ENCODE assay signal across 12 mouse cellular contexts in genomic region chr17:83365614-83366355, GRCm38 (mm10). TPM values are rescaled to one million over a fixed set of nuclear protein-coding genes. Genes with fewer than 3 reads are reported as not detected.
DNase-seq lines count a peak whose midpoint lies in the region; ATAC-seq and TF ChIP-seq lines count a peak whose summit lies in the region.
"Had no signal": no experiment of that assay in that cellular context is flagged by ENCODE, and none has a peak within 500 bp of the region (broad histone marks: within the 10 kb centered on the region; RNA-seq: fewer than 3 reads in every experiment).

No protein-coding gene starts in this region.

- peak; percentile 32; the same call in 1 of the 2 replicates for TF ChIP-seq EP300 in lung, postnatal 0 days (IDR thresholded peaks at IDR 0.05)

- H3K4me3 ChIP-seq in heart, embryonic 16.5 days (ENCODE audit: low read length) = no peak overlapping the region
- H3K4me3 ChIP-seq in lung, postnatal 0 days (ENCODE audit: low read depth, low read length) = no peak overlapping the region
- H3K4me3 ChIP-seq in intestine, embryonic 14.5 days (ENCODE audit: low read depth, low read length) = no peak overlapping the region
- no peak overlapping the region for H3K4me3 ChIP-seq in stomach, embryonic 14.5 days (ENCODE audit: low read depth, low read length)
- H3K4me3 ChIP-seq: forebrain, embryonic 12.5 days had no signal

- no peaks in the 10 kb centered on the region for H3K36me3 ChIP-seq in heart, embryonic 16.5 days (ENCODE audit: control insufficient read depth, insufficient read depth)
- H3K36me3 ChIP-seq in lung, postnatal 0 days (ENCODE audit: insufficient read depth, low read length) = no peaks in the 10 kb centered on the region
- H3K36me3 ChIP-seq in intestine, embryonic 14.5 days (ENCODE audit: control insufficient read depth, insufficient read depth, low read length) = no peaks in the 10 kb centered on the region
- H3K36me3 ChIP-seq in stomach, embryonic 14.5 days (ENCODE audit: control insufficient read depth, insufficient read depth, low read length) = no peaks in the 10 kb centered on the region
- H3K36me3 ChIP-seq: forebrain, embryonic 12.5 days had no signal

- peak overlapping the region; percentile 34; the same call in 1 of the 2 replicates for H3K4me2 ChIP-seq in heart, embryonic 16.5 days (ENCODE audit: low read depth, low read length)
- peak overlapping the region; percentile 35 for H3K4me2 ChIP-seq in lung, postnatal 0 days (replicated peaks; ENCODE audit: low read depth, low read length)
- peak overlapping the region; percentile 32 for H3K4me2 ChIP-seq in intestine, embryonic 14.5 days (ENCODE audit: low read length)
- no peak overlapping the region for H3K4me2 ChIP-seq in stomach, embryonic 14.5 days (replicated peaks; ENCODE audit: low read depth, low read length)
- H3K4me2 ChIP-seq: forebrain, embryonic 12.5 days had no signal

- peak overlapping the region; percentile 78 for H3K27ac ChIP-seq in heart, embryonic 16.5 days (ENCODE audit: low read length)
- H3K27ac ChIP-seq in lung, postnatal 0 days (ENCODE audit: low read length) = peak overlapping the region; percentile 72
- peak overlapping the region; percentile 67 for H3K27ac ChIP-seq in intestine, embryonic 14.5 days (ENCODE audit: low read depth)
- peak overlapping the region; percentile 70; the same call in 1 of the 2 replicates for H3K27ac ChIP-seq in stomach, embryonic 14.5 days (ENCODE audit: low read length)
- H3K27ac ChIP-seq: forebrain, embryonic 12.5 days had no signal

- peak overlapping the region; percentile 50 for H3K9ac ChIP-seq in heart, embryonic 16.5 days (ENCODE audit: low read length)
- H3K9ac ChIP-seq in lung, postnatal 0 days (replicated peaks; ENCODE audit: low read depth) = no peak overlapping the region
- 0 out of 2 replicates have a peak overlapping the region, but pooled peaks have one; percentile 8 for H3K9ac ChIP-seq in intestine, embryonic 14.5 days (ENCODE audit: low read length)
- H3K9ac ChIP-seq in stomach, embryonic 14.5 days (replicated peaks; ENCODE audit: low read depth, low read length) = no peak overlapping the region
- H3K9ac ChIP-seq: forebrain, embryonic 12.5 days had no signal

- peaks cover 32% of the 10 kb centered on the region for H3K4me1 ChIP-seq in heart, embryonic 16.5 days (ENCODE audit: control insufficient read depth, insufficient read depth, low read length)
- peaks cover 7% of the 10 kb centered on the region; the same call in 1 of the 2 replicates for H3K4me1 ChIP-seq in lung, postnatal 0 days (ENCODE audit: insufficient read depth, low read depth, low read length)
- H3K4me1 ChIP-seq in intestine, embryonic 14.5 days (replicated peaks; ENCODE audit: control insufficient read depth, insufficient read depth, low read length) = peaks cover 49% of the 10 kb centered on the region
- H3K4me1 ChIP-seq in stomach, embryonic 14.5 days (ENCODE audit: control insufficient read depth, insufficient read depth, low read length) = peaks cover 28% of the 10 kb centered on the region

- TF ChIP-seq CTCF in lung, postnatal 0 days (IDR thresholded peaks at IDR 0.05) = no peak

- WGBS in heart, embryonic 16.5 days = 20% methylated on average over 11 of the region's 11 CpGs
- 16% methylated on average over 11 of the region's 11 CpGs for WGBS in lung, postnatal 0 days
- WGBS in intestine, embryonic 14.5 days = 17% methylated on average over 11 of the region's 11 CpGs
- 17% methylated on average over 11 of the region's 11 CpGs for WGBS in stomach, embryonic 14.5 days

- H3K9me3 ChIP-seq in heart, embryonic 16.5 days (replicated peaks; ENCODE audit: control insufficient read depth, low read length) = no peaks in the 10 kb centered on the region
- no peaks in the 10 kb centered on the region for H3K9me3 ChIP-seq in lung, postnatal 0 days (ENCODE audit: low read length)
- H3K9me3 ChIP-seq in intestine, embryonic 14.5 days (ENCODE audit: control insufficient read depth, low read length) = no peaks in the 10 kb centered on the region
- H3K9me3 ChIP-seq in stomach, embryonic 14.5 days (ENCODE audit: control insufficient read depth, low read depth, low read length) = no peaks in the 10 kb centered on the region
- H3K9me3 ChIP-seq: forebrain, embryonic 12.5 days had no signal

- no peak for DNase-seq in heart, adult 9 months (ENCODE audit: low spot score in 2 of 2)
- no peak for DNase-seq in lung, postnatal 0 days (ENCODE audit: low spot score)
- DNase-seq in lung, adult 18-20 months = no peak
- no peak for DNase-seq in intestine, embryonic 14.5 days (ENCODE audit: low spot score)
- no peak for DNase-seq in right cerebral cortex, postnatal 25 days
- no peak for DNase-seq in cerebellum, adult 11-12 months
- DNase-seq: cerebellum, postnatal 10 days; right cerebral cortex, postnatal 14 days; thymus, postnatal 36 days had no signal

- H3K27me3 ChIP-seq in heart, embryonic 16.5 days (ENCODE audit: control insufficient read depth, insufficient read depth, low read length) = no peaks in the 10 kb centered on the region
- H3K27me3 ChIP-seq in lung, postnatal 0 days (replicated peaks; ENCODE audit: insufficient read depth, low read length) = no peaks in the 10 kb centered on the region
- H3K27me3 ChIP-seq in intestine, embryonic 14.5 days (replicated peaks; ENCODE audit: control insufficient read depth, insufficient read depth, low read length) = no peaks in the 10 kb centered on the region
- no peaks in the 10 kb centered on the region for H3K27me3 ChIP-seq in stomach, embryonic 14.5 days (ENCODE audit: control insufficient read depth, insufficient read depth, low read length)
- H3K27me3 ChIP-seq: forebrain, embryonic 12.5 days had no signal

- no peak for ATAC-seq in heart, embryonic 16.5 days (replicated peaks; ENCODE audit: extremely low read depth, insufficient read depth, low FRiP score)
- ATAC-seq in lung, postnatal 0 days = peak; percentile 54
- ATAC-seq in intestine, embryonic 14.5 days (replicated peaks; ENCODE audit: low FRiP score, low TSS enrichment, low read depth) = no peak
- no peak for ATAC-seq in stomach, embryonic 14.5 days (ENCODE audit: insufficient number of reproducible peaks, insufficient read depth, low FRiP score, low read depth)

RNA-seq across cellular contexts. Expression of gene Eml4, which starts 15.1 kb away (rescaled TPM):
- 12.4 and 12.7 TPM in 2 replicates for polyA plus RNA-seq in heart, embryonic 16.5 days (2015; fragmentation: Nextera tagmentation; extraction: Ambion mirVana)
- 13.4 and 15.8 TPM in 2 replicates for polyA plus RNA-seq in lung, postnatal 0 days (2015; fragmentation: Nextera tagmentation; extraction: Ambion mirVana)
- polyA plus RNA-seq in intestine, embryonic 14.5 days (2014; fragmentation: Nextera tagmentation; extraction: Ambion mirVana) = 52.5 and 52.9 TPM in 2 replicates
- 41.9 and 47.3 TPM in 2 replicates for polyA plus RNA-seq in stomach, embryonic 14.5 days (2014; fragmentation: Nextera tagmentation; extraction: Ambion mirVana)

Comparison
In these comparisons a context has a peak if more than half of its experiments do, and no peak if none do; other contexts are left out.
1. H3K9ac ChIP-seq: peak in heart, embryonic 16.5 days (single experiment) and intestine, embryonic 14.5 days (single experiment); none in lung, postnatal 0 days (single experiment) and stomach, embryonic 14.5 days (single experiment).
2. Peak in every context shown above with its lines, with median percentiles within 50 percentile points of each other: H3K27ac ChIP-seq.